Mouse (Mus musculus) urinary bladder, postnatal 25 days (tissue): ENCODE results near the gene Bcat1.

Source experiments
- DNase-seq: peaks from one replicate; pipeline ENCODE4 v3.0.0; 2022; ENCODE audit warnings: low spot score

Gene Bcat1

DNA sequence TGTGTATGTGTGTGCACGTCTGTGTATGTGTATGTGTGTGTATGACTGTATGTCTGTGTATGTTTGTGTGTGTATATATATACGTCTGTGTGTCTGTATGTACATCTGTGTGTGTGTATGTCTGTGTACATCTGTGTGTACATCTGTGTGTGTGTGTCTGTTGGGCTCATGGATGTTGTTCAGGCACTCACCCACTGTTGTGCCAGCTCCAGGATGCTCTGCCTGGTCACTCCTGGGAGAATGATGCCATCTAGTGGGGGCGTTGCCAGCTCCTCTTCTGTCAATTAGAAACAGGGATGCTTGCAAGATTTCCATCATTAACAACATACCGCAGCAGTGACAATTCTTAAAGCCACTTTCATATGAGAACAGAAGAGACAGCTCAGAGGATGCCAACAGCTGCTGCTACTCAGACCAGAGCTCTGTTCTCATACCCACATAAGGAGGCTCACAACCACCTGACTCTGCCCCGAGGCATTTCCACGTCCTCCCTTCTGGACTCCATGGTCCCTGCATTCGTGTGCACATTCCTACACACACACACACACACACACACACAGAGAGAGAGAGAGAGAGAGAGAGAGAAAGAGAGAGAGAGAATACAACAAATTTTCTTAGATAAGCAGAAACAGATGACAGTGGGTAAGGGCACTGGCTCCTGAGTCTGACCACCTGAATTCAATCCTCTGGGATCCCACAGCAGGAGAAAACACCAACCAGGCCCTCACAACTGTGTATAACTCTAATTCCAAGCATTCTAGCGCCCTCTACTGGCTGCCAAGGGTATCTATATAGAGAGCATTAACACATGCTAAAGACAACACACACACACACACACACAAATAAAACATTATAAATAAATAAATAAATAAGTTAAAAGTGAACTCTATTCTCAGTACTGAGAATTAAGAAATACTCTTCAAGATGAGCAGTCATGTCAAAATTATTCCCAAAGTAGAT is 65.8 kb downstream of the Bcat1 start:
- peak; percentile 5 for DNase-seq

DNA sequence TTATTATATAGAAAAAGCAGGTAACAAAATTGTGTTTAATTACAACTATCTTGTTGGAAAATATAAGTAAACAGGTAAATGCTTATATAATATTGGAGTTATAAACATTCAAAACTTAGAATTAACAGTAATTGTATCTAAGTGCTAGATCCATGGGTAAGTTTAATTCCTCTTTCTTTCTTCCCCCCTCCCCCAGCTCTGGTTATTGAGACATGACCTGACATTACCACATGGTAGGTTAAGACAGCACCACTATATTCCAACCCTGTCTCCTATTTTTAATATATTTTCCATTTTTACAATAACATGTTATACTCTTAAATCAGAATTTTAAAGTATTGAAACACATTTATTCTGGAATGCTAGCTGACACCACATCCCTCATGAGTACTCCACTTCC is 72.5 kb downstream of the Bcat1 start:
- DNase-seq, result no peak

DNA sequence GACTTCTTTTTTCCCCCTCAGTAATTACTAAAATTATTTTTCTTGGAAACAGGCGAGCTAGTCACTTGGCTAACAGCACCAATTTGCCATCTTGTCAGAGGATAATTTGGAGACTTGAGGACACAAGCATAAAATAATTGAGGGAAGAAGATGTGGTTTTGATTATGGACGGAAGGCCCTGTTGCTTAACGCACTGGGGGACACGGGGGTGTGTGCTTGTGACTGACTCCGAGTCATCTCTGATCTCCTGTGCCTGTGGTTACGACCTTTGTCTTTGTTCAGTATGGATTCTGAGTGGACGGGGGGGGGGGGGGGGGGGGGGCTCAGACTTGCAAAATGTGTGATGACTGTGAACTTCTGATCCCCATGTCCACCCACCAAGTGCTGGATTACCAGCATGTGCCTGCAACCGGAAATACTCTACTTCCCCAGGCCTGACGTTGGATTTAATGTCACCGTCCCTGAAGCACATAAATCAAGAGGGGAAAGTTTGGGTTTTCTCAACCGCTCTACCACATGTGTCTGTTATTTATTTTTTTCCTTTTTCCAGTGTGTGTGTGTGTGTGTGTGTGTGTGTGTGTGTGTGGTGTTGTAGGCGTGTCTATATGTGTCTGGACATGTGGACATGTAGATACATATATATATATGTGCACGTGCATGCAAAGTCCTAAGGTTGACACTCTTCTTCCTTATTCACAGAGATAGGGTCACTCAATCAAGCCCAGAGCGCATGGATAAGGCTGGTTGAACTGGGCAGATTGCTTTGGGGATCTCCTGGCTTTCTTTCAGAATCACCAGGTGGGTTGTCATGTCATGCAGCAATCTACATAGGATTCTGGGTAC is 73.7 kb downstream of the Bcat1 start:
- no peak for DNase-seq

DNA sequence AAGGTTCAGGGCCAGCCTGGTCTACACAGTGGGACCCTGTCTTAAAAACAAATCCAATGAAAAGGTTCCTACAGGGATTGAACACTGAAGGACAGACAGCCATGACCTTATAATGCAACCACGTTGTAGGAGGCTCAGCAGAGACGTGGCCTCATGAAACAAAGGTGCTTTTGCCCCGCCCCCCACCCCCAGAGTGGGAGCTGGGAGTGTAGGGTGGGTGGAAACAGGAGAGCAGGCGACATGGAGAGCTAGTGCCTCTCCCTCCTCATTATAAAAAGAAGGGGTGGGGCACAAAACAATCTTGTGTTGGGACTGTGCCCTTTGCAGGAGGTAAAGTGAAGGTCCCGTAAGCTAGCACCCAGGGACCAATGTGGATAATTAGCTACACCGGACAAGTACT is 74.5 kb downstream of the Bcat1 start:
- no peak for DNase-seq

DNA sequence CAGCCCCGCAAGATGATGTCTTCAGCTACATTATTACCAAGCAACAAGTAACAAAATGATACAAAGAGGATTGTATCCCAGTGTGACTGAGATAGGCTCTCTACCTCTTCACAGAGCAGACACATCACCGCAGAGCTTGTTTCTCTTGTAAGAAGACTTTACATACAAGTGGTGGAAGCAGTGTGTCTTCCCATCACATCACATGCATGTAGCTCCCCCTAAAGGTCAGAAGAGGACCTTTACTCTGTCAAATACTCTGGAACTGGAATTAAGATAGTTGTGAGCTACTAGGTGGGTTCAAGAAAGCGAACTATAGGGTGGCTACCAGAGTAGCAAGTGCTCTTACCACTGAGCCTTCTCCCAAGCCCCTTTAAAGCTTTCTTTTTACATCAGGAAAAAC is 78.8 kb downstream of the Bcat1 start:
- no peak for DNase-seq

DNA sequence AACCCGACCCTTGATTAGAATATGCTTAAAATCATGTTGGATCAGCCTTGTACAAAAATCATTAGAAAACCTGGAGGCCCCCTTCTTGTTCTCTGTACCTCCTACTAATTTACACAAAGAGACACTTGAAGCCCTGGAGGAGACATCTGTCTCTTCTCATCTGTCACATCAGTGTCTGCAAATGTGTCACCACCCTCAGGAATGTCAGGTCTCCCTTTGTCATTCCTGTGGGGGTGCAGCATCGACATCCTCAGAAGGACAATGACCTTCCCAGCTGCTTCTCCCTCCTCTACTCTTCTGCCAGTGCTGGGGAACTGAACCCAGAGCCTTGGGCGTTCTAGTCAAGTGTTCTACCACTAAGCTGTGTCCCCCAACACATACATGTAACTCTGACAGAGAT is 83.9 kb downstream of the Bcat1 start:
- DNase-seq, result no peak

DNA sequence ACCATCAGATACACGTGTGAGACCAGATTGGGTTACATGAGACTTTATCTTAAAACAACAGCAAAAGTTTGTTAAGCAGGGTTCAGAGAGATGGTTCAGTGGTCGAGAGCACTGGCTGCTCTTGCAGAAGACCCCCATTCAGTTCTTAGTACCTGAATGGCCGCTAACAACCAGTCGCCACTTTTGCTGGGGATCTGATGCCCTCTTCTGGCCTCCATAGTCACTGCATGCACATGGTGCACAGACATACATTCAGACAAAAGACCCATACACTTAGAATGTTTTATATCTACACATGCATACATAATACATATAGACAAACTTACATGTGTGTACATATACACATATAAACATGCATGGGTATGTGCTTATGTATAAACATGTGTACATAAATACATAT is 86.8 kb downstream of the Bcat1 start:
- no peak for DNase-seq

DNA sequence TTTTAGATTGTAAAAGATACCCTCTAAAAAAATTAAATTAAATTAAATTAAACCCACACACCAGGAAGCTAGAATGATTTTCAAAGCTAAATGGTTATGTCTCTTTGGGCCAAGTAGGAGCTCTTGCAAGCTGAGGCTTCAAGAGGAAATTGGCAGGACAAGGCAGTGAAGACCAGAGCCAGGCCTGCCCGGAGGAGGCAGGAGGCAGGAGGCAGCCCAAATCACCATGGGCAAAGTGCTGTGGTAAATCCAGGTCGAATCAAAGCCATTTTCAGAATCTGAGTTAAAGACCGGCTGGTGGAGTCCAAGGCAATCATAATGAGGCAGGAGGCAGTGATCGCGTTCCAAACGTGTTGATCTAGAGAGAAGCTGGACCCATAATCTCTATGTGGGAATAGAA is 88.3 kb downstream of the Bcat1 start:
- DNase-seq, result no peak

DNA sequence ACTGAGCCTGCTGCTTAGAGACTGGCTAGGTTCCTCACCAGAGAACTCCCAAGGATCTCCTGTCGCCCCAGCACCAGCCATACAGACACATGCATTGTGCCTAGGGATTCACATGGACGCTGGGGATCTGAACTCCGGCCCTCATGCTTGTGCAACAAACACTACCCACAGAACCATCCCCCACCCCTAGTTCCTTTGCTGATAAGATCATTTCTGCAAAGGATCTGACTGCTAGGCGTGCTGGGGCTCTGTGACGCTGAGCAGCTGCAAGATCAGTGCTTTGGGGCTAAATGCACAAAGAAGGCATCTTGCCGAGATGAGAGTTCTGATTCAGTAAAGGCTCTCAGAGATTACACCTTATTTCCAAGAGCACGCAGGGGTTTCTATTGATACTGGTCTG is 88.8 kb downstream of the Bcat1 start:
- no peak for DNase-seq

DNA sequence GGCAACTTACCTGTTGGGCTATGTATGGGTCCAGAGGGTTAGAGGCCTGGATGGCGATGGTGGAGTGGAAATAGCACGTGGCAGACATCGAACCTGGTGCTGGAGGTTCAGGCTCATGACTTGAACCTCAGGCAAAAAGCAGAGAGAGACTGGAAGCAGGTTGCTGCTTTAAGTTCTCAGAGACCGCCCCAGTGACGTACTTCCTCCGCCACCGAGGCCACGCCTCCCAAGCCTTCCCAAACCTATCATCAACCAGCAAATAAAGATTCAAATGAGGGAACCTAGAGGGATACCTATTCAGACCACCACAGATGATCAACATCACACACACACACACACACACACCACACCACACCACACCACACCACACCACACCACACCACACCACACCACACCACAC is 91.8 kb downstream of the Bcat1 start:
- no peak for DNase-seq

DNA sequence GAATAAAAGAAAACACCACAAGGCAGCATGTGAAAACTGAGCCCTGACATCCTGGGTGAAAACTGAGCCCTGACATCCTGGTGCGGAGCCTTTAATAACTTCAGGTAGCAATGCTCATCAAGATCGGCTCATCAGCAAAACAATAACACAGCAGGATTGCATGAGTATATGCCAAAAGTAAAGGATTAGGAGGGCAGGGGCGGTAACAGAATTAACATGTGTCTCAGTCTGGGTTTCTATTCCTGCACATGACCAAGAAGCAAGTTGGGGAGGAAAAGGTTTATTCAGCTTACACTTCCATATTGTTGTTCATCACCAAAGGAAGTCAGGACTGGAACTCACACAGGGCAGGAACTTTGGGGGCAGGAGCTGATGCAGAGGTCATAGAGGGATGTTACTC is 93.9 kb downstream of the Bcat1 start:
- DNase-seq, result no peak

DNA sequence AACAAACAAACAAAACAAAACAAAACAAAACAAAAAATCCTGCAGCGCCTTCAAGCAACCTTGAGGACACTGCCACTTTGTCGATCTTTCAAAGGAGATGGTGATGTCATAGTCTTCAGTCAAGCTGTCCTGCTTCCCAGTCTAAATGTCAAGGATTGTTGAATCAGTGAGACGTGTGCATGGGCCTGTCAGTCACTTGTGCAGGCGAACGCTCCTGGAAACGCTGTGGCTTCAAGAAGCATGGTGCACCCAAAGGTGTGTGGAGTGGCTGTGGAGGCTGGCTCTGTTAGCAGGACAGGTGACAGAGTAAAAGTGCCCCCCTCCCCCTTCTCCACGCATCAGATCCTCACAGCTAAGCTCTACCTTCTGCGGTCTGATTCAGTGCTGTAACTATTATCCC is 103.6 kb downstream of the Bcat1 start:
- no peak for DNase-seq

DNA sequence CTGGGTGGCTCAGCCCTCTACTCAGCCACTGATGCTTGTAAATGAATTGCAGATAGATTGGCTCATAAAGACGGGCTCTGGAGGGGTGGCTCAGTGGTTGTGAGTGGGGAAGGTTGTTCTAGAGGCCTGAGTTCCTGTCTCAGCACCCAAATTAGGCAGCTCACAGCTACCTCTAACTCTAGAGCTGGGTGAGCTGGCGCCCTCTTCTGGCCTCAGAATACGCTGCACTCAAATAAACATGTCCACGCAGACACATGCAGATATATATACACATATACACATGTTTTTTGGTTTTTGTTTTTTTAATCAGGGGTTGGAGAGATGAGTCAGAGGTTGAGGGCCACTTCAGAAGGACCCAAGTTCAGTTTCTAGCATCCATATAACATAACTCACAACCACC is 105.1 kb downstream of the Bcat1 start:
- no peak for DNase-seq

DNA sequence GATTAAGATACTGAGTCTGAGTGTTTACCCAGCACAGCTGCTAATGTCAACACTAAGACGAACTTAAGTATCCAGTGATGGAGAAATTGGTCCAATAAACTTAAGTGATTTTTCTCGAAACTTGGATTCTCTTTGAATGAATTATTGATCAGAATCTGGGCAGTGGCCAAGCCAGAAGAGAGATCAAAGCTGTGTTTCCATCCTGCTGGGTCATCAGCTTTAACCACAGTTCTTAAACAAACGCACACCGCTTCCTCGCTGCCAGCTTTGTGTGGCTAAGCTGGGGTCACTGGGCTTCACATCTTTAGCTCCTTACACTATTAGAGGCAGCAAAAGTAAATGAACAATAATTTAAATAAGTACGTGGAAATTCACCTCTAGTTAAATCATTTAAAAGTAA is 108.4 kb downstream of the Bcat1 start:
- no peak for DNase-seq

DNA sequence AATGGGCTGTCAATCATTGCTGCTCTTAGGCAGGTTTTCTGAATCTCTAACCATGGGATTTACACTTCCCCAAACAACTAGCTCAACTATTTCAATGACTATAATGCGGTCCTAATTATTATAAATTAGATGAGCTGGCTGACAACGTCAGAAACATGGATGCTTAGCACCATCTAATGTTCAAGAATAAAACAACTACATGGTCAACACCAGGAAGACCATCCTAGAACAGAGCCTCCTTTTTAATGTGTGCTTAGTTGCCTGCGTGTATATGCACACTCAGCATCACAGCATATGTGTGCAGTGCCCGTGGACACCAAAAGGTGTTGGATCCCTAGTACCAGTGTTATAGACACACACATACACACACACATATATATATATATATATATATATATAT is 111.8 kb downstream of the Bcat1 start:
- DNase-seq, result no peak

DNA sequence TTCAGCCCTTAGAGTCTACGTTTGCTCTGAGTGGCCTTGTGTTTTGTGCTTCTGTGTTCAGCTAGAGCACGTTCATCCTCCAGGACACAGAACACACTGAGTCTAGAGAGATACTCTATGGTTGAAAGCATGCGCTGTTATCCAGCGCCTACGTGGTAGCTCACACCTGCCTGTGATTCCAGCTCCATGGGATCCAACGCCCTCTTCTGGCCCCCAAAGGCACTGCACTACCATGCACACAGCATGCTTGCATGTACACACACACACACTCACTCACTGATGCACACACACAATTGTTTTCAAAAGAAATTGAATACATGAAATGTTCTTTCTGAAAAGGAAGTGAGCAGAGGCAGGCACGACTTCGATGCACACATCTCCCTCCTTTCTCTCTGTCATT is 112.8 kb downstream of the Bcat1 start:
- no peak for DNase-seq

DNA sequence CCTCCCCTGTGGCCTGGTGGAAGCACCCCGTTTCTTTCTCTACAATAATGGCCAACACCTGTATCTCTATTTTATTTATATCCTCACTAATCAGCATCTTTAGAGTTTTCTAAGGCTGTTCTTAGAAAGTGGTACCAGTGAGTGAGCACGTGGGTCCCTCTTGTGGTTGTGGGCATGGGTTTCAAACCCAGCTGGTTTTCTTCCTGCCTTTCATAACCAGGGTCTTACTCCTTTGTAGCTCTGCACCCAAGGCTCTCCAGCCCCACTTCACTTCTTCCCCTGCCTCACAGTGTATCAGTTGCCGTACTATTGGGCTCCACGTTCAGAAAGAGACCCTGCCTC is 114.0 kb downstream of the Bcat1 start:
- no peak for DNase-seq

DNA sequence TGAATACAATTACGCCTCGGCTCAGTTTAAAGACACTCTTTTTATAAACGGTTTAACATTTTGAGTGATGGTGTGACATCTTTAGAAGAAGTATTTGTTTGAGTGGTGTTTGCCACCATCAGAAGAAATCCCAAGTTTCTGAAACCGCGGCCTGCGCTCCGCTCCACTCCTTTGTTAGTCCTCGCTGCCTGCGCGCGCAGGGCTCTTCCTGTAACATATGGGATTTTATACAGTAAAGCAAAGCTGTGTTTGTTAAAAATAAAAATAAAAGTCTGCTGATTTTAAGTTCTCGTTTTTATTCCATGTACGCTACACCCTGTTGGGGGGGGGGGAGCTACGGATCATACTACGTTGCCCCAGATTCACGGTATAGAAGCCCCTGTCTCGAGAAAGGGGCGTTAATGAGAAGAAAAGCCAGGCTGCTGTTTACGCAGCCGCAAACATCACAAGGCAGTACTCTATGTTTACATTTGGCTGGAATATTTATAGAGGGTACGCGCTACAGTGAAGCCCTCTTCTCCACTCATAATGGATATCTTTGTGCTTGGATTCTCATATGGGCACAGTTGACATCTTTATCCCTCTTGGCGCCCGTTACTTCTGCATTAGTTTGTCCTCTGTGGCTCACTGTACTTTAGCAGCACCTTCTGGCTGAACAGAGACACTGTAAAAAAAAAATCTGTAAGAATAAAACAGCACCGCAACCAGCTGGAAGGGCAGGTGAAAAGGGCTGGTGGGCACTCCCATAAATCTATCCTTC is 114.6 kb downstream of the Bcat1 start:
- no peak for DNase-seq

DNA sequence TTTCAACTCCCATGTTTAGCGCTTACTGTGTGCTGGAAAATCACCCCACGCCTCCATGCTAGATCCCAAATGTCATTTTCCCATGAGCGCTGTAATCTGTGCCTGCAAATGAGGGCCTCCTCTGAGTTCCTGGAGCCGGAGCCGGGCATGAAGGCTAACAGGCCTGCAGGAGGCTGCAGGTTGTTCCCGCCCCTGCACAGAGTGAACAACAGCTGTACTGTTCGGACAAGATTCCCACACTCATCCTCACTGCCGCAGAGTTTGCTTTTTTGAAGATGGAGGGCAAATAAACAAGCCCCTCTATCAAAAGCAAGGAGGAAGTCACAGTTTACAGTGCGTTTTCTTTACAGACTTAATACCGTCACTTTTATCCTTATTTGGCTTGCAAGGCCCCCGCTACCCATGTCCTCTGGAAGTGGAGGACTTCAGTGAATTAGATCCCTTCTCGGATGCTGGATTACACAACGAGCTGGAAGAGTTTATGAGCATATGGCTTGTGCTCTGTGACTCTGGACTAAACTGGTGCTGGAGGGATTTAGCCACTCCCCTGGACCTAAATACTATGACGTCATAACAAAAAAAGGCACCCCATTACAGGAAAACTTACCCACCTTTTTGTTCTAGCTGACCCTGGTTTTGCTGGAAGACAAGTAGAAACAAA is 120.0 kb downstream of the Bcat1 start:
- no peak for DNase-seq

DNA sequence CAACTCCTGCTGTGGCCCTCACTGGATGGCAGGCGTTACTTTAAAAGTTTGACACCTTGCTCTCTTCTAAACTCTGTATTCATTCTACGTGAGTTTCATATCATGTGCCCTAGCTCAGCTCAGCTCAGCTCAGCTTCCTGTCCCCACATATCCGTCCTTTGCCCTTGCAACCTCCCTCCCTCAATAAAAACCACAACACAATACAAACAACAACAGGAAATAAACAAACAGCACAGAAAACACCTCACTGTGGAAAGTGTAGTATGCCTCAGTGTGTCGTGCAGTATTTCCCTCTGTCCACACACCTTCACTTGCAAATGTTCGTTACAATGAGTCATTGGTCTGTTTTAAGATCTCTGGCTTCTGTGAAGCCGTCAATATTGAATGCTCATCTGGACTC is 123.1 kb downstream of the Bcat1 start:
- no peak for DNase-seq

DNA sequence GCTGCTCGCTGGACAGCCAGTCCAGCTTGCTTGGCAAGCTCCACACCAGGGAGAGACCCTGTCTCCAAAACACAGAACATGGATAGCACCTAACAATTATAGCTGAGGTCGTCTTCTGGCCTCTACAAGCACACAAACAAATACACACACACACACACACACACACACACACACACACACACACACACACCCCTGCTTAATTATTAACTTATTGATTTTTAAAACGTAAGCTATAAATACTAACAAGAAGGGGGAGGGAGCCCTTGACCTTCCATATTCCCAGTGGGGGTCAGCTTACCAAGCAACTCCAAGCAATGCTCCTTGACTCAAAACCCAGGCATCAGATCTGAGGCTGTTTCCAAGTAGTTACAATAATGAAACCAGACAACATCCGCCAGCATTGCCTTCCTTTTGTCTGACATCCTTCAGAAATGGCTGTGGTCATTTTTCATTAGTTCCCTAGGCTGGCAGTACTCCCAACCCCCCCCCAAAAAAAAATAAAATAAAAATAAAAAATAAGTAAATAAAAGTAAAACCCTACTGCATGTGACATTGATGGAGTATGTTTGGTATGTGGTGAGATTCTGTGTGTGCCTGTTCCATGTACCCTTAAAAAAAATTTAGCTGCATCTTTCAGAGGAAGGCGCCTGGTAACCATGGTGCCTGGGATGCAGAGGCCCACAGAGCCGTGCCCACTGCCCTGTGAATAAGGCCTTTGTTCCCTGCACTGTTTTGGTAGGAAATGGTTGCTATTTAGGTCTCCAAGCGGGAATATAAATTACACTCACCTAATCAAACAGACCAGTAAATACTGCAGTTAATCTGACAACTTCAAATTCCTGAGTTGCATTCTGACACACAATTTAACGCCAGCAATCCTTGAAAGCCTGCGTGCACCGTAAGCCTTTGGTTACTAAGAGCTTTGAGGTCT is 131.3 kb downstream of the Bcat1 start:
- no peak for DNase-seq
